Mouse (Mus musculus) liver (tissue): ENCODE measurements around the gene Vsnl1.

ENCODE experiments used
- DNase-seq: peaks from one replicate; pipeline ENCODE4 v3.0.0-alpha.2; 2020; ENCODE audit warnings: mixed read lengths

Vsnl1 gene

GRCm38 (mm10) chr12:11436497-11437265 is at the start of gene Vsnl1:
Gene Vsnl1 (minus strand): TSS chr12:11436613.
- DNase-seq, result peak; percentile 61

DNA sequence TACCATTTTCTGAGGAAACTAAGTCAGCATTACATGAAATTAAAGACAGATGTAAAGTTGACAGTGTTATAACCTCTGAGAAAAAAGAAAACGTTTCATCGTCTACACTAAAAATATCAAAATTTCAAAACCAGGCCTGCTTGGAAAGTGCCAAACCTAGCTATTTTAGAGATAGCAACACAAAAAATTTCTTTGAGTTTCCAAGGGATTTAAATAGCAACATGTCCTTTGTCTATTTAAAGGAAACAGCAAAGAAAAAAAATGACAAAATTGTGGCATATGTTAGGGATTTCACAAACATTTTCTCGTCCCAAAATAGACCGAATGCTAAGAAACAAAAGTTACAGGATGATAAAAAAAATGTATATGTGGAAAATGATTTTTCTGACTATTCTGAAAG is 20.2 kb upstream of the Vsnl1 start:
- DNase-seq, result no peak

DNA sequence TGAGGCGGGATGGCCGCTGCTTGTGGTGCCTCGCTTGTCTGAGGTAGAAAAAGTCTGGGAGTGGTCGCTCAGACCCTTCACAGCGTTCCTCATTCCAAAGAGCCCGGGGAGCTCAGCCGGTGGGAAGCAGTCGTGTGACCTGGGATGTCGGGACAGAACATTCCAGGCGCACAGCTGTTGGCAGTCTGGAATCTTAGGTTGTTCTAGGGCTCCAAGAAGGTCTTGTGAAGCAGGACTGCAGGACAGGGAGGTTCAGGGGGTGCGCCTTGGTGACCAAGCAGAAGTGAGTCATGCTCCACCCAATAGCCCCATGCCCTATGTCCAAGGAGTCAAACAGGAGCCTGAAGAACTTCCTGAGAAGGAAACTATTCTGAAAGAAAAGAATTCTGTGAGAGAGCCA is 19.8 kb upstream of the Vsnl1 start:
- DNase-seq, result no peak

GRCm38 (mm10) chr12:11455549-11456194 is 19.3 kb upstream of the Vsnl1 start, which contains the start of gene Rad51ap2:
Gene Rad51ap2 (plus strand): TSS chr12:11456079.
- DNase-seq, result peak; percentile 92

DNA sequence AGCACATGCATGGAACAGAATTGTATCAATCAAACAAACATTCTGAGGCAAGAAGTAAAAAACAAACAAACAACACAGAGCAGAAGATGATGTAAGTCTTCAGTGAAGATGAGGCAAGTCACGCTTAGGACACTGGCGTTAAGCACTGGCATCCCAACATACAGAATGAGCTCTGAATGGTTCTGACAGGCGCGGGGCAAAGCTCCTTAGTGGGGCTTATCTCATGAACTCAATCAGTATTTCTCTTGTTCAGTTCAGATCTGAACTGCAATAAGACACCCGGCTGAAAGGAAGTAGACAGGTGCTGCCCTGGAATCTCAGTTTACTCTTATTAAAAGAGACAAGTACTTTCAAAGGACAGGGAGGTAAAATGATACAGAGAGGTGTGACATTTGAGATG is 17.7 kb upstream of the Vsnl1 start:
- no peak for DNase-seq

DNA sequence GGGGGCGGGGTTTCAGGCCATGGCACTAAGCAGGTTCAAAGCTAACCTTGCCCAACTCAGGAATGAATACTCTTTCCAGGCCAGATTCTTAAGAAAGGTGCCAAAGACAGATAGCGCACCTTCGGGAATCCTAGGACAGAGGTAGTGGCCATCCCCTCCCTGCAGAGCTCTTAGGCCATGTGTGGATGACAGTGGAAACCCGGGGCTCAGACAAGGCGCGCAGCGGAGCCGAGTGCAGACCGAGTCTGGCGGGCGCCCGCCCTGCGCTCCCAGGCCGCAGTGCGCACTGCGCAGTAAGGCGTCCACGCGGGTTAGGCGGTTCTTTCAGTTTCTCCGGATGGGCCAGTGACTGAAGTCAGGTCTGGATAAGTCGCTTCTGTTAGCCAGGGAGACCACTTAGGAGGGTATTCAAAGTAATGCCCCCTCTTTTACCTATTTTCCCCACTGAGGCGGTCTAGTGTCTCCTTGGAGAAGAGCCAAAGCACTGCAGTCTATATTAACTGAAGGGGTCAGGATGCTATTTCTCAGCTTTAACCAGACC is 1.6 kb upstream of the Vsnl1 start:
- DNase-seq, result no peak

GRCm38 (mm10) chr12:11437266-11437906 is 973 bp upstream of the Vsnl1 start:
- DNase-seq, result peak; percentile 68

DNA sequence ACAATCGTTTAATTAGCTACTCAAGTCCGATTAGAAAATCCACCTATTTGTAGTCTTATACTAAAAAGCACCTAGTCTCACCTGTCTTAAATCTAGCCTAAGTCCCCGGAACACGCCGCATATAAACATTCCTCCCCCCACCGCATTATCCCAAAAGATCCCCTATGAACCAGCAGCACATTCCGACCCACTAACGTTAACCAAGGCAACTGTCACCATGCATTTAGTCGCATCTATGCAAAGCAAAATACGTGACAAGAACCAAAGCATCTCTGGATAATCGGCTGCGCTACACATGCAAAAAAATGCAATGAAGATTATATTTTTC is 426 bp downstream of the Vsnl1 start:
- no peak for DNase-seq

DNA sequence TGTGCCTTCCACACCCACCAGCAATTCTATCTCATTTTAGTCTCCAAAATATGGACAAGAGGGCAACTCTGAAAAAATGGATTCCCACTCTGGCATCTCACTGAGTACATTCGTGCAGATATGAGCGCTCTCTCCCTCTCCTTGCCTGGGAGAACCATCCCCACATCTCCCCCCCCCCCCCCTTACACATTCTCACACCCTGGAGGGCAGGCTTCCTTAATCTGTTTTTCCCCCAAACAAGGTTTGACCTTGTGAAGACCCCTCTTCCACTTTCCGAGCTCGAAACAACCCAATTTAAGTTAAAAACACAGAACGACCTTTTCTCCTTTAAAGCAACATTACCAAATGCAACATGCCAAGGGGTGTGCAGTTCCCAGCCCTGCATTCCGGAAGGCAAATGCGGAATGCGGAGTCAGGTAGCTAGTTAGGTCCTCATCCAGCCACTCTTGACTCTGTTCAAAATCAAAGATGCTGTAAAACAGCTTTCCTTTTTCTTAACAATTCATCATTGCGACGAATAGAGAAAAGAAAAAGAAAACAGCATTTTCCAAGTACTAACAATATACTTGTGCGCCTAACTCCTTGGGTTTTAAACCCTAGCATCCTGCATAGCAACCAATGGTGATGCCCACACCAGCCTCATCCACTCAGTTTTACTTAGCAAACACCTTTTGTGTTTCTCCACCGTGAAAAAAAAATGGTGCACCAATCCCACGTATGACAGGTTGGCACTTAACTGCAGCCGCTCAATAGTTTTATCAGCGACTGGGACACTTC is 979 bp downstream of the Vsnl1 start:
- DNase-seq, result no peak

DNA sequence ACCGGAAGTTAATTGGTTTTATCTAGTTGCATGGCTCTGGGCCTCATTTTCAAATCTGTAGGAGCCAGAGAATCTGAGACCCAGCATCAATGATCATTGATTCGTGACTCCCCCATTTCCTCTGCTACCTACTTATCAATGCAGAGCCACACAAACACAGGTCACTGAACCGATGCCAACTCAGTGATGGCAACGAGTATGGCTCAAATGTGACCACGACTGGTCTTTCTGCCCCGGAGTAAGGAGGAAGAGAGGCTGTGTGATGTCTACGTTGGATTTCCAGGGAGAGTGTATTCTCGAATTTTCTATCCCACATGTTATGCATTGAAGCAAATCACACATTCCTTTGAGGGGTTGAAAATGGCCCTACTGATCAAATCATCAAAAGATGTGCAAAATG is 2.0 kb downstream of the Vsnl1 start:
- DNase-seq, result no peak

DNA sequence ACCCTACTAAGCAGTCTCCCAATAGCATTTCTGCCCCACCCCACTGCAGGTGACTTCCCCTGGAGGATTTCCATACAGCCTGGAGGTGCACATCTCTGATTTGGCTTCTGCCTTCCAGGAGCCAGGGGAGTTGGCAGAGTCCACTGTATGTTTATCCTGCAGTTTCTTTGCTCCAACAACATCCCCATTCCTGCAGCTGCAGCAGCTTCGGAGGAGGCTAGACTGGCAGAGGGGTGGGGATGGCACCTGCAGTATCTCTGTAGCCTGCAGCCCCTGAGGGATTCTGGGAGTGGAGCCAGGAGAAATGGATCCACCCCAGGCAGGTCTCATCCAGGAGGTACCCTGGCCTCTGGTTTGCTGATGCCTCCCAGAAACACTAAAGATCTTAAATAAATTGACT is 2.7 kb downstream of the Vsnl1 start:
- no peak for DNase-seq

GRCm38 (mm10) chr12:11433126-11433525 is 3.3 kb downstream of the Vsnl1 start:
- DNase-seq, result no peak

- no peak for DNase-seq
Measured at GRCm38 (mm10) chr12:11427396-11427795, 9.0 kb downstream of the Vsnl1 start.

GRCm38 (mm10) chr12:11418112-11418511 is 18.3 kb downstream of the Vsnl1 start:
- no peak for DNase-seq

DNA sequence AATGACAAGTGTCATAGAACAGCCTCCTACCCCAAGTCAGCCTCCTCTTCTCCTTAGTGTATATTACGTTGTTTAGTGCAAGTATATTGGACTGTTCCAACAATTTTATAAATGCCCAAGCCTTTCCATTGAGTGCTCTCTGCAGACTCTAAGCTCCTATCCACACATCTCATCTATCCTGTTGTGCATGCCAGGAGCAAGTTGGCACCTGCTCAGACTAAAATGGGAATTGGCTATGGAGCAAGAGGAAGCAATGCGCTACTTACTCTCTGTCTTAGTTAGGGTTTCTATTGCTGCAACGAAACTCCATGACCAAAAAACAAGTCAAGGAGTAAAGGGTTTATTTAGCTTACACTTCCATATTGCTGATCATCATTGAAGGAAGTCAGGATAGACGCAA is 28.7 kb downstream of the Vsnl1 start:
- no peak for DNase-seq

GRCm38 (mm10) chr12:11398791-11399190 is 37.6 kb downstream of the Vsnl1 start:
- DNase-seq, result no peak

DNA sequence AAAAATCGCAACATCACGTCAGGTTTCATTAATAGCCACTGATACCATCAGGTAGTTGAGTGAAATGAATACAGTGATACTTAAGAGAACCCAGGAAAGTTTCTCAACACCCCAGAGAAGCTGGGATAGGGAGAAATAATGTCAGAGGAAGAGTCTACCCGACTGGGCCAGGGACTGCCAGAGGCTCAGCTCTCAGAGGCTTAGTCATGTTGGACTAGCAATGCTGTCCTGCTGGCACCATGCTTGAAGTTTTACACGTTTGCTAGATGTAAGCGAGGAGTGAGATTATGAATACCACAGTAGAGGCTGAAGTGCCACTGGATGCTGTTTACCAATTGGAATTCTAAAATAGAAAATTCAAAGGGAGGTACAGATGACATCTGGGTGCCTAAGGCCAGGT is 39.4 kb downstream of the Vsnl1 start:
- no peak for DNase-seq

DNA sequence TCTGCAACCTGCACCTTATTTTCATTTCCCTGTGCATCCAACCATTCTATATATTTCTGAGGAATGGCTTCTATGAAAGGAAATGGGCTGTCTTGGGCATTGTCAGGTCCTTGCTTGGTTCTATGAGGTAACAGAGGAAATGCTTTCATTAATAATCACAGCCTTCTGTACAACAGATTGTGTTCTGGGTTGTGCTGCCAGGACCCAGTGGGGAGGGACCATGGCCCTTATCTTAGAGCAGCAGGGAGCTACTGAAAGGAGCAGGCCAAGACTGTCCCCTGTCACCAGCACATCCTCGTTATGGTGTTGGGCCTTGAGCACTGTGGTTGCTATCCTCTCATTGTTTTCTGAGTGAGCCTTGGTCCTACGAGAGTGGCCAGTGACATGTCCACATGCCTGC is 40.9 kb downstream of the Vsnl1 start:
- no peak for DNase-seq

GRCm38 (mm10) chr12:11392525-11392924 is 43.9 kb downstream of the Vsnl1 start:
- no peak for DNase-seq

DNA sequence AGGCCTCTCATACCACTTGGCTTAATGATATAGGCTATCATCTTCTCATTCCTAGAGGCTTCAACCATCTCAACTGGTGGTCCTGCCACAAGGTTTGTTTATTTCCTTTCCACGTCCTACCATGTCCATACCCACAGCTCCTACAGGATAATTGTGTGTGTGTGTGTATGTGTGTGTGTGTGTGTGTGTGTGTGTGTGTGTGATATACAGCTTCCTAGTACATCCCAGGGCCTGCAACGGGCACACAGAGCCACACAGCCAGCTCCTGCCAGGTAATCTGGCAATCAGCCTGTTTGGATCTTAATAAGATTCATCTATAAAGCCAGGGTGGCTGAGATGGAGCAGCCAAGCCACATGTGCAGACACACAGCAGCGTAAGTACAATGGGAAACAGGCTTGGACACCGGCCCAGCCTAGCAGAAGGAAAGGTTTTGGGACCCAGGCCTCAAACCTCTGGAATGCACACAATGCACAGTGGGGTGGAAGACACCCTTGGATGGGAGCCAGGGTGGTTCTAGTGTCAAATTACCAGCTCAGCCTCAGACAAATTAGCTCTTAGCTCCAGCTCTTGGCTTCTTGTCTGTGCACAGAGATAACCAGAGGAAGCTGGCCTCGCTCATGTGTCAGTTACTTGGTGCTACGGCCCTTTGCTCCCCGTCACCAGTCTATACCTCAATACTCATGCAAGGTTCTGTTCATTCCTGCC is 45.0 kb downstream of the Vsnl1 start:
- peak; percentile 40 for DNase-seq

GRCm38 (mm10) chr12:11389141-11389540 is 47.3 kb downstream of the Vsnl1 start:
- DNase-seq, result no peak

DNA sequence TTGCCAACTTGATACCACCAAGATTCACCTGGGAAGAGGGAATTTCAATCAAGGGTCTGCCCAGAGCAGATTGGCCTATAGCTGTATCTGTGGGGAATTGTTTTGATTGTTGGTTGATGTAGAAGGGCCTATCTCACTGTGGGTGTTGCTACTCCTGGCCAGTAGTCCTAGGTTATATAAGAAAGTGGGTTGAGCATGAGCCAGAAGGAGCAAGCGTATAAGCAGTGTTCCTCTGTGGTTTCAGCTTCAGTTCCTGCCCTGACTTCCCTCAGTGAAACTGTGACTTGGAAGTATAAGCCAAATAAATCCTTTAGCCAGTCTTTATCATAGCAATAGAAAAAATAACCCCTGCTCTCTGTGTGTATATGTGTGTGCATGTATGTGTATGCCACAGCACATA is 51.7 kb downstream of the Vsnl1 start:
- DNase-seq, result no peak
